Mouse (Mus musculus): ENCODE data around the gene Pate2.
"Not testable (repeated sequence)": the region's sequence is repeated elsewhere in the genome, so short reads cannot be mapped to it uniquely, and the experiment has no call there.

The Pate2 gene

GRCm38 (mm10) chr9:35558257-35559008, 11.7 kb upstream of the Pate2 start, which contains the start of the genes Ddx25 and Pus3:
Ddx25 (minus strand) TSS chr9:35558528.
Pus3 (plus strand) TSS chr9:35558595.
- DNase-seq (ENCODE audit: low spot score) = peak; percentile 39

DNA sequence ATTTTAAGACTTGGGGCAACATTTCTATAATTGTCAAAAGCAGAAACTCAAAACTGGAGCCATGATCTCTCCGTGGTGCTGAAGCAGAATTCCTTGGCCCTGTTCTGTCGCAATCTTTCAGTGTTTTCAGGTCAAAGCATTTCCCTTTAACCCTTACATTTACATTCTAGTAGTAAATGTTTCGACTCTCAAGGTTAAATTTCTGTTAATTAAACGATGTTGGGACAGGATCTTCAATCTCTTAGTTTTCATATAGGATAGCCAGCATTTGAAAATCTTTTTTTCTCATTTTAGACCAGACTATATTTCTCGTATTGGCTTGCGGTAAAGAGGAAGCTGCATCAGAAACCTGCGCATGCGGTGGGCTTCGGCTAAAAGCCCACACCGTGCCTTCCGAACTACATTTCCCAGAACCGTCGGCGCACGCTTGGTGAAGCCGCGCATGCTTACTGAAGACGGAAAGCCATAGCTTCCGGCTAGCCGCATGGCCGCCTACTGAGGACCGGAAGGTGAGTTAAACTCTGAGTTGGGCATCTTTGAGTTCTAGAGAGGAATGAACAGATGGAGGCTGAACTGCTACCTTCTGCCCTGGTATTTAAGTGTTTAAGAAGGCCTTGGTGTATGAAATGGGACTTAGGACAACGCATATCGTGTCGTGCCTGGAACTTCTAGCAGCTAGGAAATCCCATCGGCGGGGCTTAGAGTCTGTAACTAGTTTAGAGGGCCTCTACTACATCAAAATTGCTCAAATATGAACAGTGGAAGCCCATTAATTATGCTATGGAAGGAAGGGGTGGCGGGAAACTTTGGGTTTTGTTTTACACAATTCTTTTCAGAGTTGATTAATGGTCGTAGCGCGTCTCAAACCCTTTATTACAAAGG, 10.8 kb upstream of the Pate2 start:
- DNase-seq (ENCODE audit: low spot score) = peak; percentile 83

DNA sequence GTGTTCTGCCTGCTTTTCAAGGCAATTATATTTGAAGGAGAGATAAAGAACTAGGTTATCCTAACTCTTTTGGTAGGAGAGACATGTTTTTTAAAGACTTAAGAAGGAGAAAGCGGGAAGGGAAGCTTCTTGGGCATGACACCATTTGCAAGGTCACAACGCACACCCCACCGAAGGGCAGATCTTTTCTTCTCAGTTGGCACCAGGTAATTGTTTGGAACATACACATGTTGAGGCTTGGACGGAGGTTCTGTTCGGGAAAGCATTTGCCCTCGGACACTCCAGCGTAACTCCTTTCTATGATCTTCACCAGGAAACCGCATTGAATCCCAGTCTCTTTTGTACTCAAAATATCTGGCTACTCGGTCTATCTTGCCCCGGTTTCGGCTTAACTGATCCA, 9.0 kb upstream of the Pate2 start:
- no peak for DNase-seq (ENCODE audit: low spot score)

- DNase-seq (ENCODE audit: low spot score) = no peak
Measured at GRCm38 (mm10) chr9:35561583-35561982, 8.5 kb upstream of the Pate2 start.

DNA sequence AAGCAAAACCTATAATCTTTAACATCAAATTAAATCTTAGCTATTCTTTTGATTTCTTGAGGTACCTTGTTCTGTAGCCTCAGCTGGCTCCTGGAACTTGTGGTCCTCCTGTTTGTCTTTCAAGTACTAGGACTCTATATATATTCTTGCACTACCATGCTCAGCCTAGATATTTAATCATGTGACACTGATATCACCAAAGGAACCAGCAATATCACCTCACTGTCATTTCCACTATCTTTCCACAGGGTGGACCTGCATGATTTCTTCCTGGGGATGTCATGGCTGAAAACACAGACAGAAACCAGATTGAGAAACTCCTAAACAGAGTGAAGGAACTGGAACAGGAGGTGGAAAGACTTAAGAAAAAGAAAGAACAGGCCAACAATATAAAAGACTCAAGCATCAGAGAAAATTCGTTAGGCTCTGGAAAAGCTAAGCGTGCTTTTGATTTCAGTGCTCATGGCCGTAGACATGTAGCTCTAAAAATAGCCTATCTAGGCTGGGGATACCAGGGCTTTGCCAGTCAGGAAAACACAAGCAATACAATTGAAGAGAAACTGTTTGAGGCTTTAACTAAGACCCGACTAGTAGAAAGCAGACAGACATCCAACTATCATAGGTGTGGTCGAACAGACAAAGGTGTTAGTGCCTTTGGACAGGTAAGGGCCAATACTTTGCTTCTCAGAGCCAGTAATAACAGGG, 5.4 kb upstream of the Pate2 start:
- no peak for DNase-seq (ENCODE audit: low spot score)

DNA sequence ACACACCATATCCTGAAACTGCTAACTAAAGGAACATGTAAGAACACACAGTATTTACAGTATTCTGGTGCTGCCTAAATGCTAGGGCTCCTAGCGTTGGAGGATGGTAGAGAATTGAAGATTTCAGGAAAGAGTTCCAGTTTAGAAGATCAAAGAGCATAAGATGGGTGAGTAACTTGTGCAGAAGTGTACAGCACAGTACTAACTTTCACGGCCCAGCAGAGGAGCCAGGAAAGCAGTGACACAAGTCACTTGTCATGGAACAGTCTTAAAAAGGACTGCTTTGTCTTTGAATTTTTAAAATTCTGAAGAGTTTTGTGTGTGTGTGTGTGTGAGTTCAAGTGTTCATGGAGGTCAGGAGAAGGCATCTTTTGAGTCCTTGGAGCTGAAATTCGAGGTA, 2.1 kb upstream of the Pate2 start:
- DNase-seq (ENCODE audit: low spot score) = no peak

DNA sequence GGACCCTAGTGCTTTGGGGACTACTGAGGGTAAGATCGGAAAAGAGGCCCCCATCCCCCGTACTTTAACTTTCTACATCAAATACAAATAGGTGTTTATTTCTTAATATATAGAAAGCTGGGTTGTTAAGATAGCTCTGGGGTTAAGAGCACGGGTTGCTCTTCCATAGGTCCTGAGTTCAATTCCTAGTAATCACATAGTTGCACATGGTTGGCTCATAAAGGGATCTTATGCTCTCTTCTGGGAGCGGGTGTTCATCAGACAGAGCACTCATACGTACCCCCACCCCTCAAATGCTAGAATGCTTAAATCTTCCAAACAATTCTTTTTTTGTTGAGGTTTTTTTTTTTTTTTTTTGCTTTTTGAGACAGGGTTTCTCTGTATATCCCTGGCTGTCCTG, 579 bp downstream of the Pate2 start:
- DNase-seq (ENCODE audit: low spot score) = no peak

DNA sequence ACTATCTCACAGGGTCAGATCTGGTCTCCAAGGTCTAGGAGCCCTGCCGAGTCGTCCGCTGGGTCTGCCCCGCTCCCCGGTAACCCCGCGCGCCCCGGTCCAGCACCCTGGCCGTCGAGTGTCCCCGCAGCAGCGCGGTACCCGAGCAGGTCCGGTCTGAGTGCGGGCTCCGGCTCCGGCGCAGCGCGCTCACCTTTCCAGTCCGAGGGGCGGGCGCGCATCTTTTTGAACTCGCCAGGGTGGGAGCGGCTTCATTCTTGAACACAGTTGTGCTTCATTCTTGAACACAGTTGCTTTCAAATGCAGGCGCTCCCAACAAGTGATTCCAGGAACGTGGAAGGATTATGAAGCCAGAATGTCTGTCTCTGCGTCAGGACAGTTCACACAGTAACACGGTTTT, 4.3 kb downstream of the Pate2 start:
- DNase-seq (ENCODE audit: low spot score) = no peak

DNA sequence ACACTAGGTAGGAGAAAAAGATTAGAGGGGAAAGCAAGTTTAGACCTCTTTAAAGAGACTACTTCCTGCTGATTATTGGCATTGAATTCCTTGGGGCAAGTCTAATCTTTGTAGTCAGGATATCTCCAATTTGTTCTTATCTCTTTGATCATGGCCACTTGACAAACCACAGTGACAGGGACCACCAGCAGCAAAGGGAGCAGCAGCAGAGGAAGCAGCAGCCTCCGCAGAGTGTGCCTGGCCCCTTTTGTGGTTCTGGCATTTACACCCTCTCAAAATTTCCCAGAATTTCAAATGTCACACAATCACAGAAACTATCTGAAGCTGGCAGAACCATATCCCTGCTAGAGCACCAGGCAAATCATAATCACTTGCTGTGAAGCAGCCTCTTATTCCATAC, 17.6 kb downstream of the Pate2 start:
- DNase-seq (ENCODE audit: low spot score) = no peak

DNA sequence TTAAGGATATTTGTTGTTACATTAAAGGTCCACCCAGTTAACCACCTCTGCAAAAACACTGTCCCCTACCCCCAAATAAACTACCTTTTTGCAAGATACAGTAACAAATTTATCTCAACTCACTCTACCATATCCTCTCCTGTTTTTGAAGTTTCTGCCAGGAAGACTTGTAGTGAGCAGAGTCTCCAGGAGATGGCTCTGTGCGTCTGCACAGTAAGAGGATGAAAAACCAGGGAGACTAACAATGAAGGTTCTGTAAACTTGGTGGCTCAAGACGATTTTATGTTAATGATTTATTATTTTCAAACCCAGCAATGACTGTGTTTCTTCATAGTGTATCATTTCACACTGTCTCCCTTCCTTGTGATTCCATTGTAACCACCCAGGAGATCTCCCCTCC, 22.8 kb downstream of the Pate2 start:
- no peak for DNase-seq (ENCODE audit: low spot score)

DNA sequence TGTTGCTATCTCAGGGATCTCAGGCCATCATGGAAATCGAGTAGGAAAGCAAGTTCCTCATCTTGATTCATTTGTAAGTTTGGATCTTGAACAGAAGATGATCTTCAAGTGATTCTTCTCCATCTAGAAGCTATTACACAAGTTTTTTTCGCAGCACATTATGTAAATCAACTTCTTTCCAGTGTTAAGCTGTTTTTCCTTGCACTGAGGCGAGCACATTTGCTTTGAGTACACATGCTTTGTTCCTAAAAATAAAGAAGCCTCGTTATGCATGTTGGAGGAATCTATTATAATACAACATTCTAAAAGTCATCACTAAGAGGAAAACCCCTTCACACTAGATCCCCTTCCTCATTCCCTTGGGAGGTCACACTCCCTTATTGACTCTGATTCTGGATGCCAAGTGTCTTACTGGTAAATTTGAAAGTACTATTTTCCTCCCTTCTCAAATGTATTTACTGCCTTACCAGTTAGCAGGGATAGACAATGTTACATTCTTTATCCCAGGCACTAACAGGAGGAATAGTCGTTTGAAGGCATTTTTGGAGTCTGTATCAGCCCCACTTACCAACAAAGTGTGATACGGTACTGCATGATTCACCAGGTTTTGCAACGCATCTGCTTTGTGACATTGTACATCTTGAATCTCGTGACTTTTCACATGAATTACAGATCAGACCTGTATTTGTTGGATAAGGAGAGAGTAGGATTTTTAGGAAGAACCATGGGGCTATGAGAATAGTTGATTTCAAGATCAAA, 37.7 kb downstream of the Pate2 start:
- DNase-seq (ENCODE audit: low spot score) = no peak

GRCm38 (mm10) chr9:35611841-35612240, 41.8 kb downstream of the Pate2 start, which contains the start of gene Pate4:
Pate4 (minus strand) TSS chr9:35611941.
- DNase-seq (ENCODE audit: low spot score) = no peak

GRCm38 (mm10) chr9:35614005-35614404, 43.9 kb downstream of the Pate2 start:
- DNase-seq (ENCODE audit: low spot score) = no peak

DNA sequence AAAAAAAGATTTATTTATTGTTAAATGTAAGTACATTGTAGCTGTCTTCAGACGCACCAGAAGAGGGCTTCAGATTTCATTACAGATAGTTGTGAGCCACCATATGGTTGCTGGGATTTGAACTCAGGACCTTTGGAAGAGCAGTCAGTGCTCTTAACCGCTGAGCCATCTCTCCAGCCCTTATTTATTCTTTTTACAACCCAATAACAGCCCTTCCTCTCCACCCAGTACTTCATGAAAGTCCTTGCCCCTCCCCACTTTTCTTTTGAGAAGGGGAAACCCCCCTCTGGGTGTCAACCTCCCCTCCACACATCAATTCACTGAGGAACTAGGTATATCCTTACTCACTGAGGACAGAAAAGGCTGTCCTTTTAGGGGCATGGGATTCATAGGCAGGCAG, 46.7 kb downstream of the Pate2 start:
- not testable (repeated sequence) for DNase-seq (ENCODE audit: low spot score)

GRCm38 (mm10) chr9:35632981-35633380, 62.9 kb downstream of the Pate2 start:
- DNase-seq (ENCODE audit: low spot score) = no peak

DNA sequence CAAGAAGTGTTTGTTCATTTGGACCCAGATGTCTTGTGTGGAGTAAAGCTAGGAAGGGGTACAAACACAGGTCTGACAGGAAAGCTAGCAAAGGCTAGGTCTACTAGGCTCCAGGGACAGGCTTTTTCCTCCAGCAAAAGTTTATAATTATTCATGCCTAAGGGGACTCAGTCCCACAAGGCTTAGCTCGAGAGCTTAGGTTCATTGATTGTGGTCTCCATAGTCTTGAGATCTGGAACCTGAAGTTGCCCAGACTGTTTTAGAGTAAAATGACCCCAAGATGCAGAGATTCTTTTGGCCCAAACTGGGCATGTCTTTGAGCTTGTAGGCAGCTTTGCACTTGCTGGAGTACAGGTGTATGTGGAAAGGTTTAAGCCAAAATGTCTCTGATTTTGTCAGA, 78.0 kb downstream of the Pate2 start, which contains the start of gene Pate3:
Gene Pate3 (minus strand): TSS at position 101 of the 400 bp plus-strand sequence.
- DNase-seq (ENCODE audit: low spot score) = no peak

GRCm38 (mm10) chr9:35673557-35673956, 103.5 kb downstream of the Pate2 start:
- DNase-seq (ENCODE audit: low spot score) = no peak

DNA sequence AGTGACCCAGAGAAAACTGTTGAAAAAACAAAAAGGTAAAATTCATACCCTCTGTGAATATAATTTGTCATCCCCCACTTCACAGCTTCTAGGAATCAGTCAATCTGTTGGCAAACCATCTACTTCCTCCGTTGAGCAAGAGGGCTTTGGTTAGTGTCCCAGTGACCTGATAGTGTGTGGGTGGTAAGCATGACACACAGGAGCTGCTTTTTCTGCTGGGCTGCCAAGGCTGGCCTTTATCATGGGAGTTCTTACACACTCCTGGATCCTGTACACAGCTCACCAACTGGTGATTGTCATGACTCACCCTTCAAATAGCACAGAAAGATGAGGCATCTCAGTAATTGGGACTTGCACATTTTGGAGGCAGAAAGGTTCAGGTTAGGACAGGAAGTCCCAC, 116.9 kb downstream of the Pate2 start, which contains the start of gene Pate1:
Gene Pate1 (minus strand): TSS at position 378 of the 400 bp plus-strand sequence.
- DNase-seq (ENCODE audit: low spot score) = no peak

DNA sequence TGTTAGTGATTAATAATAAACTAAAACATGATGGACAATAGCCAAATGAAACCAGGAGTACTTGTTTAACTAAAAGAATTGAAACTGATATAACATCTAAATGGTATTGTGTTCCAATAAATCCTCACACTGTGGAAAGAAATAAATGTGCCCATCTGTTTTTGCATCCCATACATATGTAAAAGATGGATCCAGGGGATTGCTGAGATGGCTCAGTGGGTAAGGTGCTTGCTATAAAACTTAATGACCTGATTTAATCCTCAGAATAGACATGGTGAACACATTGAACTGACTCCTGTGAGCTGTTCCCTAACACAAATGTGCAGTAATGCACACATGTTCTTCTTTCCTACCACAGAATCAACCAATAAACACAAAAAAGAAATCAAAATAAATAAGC, 121.8 kb downstream of the Pate2 start:
- DNase-seq (ENCODE audit: low spot score) = no peak

GRCm38 (mm10) chr9:35707265-35707664, 137.2 kb downstream of the Pate2 start:
- DNase-seq (ENCODE audit: low spot score) = no peak
